Mouse (Mus musculus) megakaryocyte, embryonic 14.5 days (primary cell): ENCODE measurements around the gene Igf2. TPM values are rescaled to one million over a fixed set of nuclear protein-coding genes. Genes with fewer than 3 reads are reported as not detected.

Experiments used
- H3K27me3 ChIP-seq: replicated peaks from 2 replicates; pipeline ENCODE3; 2012; ENCODE audit warnings: inconsistent platforms
- H3K36me3 ChIP-seq: replicated peaks from 2 replicates; pipeline ENCODE3; 2012; ENCODE audit warnings: low read length, inconsistent platforms, mixed read lengths
- H3K4me1 ChIP-seq: 2 replicates; pipeline ENCODE4 v1.6.1; 2012; ENCODE audit warnings: inconsistent platforms
- H3K4me3 ChIP-seq: replicated peaks from 2 replicates; pipeline ENCODE3; 2012; ENCODE audit warnings: moderate library complexity, mild to moderate bottlenecking, inconsistent platforms
- H3K9me3 ChIP-seq: 2 replicates; pipeline ENCODE4 v1.6.1; 2012; ENCODE audit warnings: inconsistent platforms
- FLI1 ChIP-seq: IDR thresholded peaks from 2 replicates; pipeline ENCODE4 v1.6.1; 2012; ENCODE audit warnings: low read length, inconsistent platforms, mixed read lengths
- GATA1 ChIP-seq: IDR thresholded peaks from 3 replicates; pipeline ENCODE4 v1.6.1; 2012; ENCODE audit warnings: mixed read lengths, low read length, inconsistent platforms, borderline replicate concordance
- polyA plus RNA-seq: library from polyadenylated mRNA; stranded (reverse); fragments of >175 nt; gene quantifications from 2 replicates; pipeline ENCODE4 v1.2.3, GENCODE M21; 2012; ENCODE audit warnings: low replicate concordance; ENCODE audit not compliant: insufficient read depth

Gene Igf2
- polyA plus RNA-seq, 1 experiment, result not detected

DNA sequence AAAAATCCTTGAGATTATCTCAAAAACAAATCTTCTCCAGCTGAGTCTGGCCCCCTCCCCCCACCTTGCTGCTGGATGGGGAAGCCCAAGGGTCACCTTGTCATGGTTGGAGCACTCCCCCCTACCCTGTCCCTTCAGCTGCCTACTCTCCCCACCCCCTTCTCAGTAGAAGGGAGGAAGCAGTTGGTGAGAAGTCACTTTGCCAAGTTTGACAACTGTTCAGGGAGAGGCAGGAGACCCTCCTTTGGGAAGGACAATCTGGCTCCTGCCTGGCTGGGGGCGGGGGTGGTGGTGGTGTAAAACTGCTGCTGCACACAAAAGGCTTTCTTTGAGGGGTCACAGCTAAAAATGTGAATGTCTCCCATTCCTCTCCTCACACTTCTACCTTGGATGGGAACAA lies 1.7 kb upstream of the Igf2 start:
- Histone ChIP-seq H3K9me3 (peaks cover 47% of the 10 kb centered on the region), H3K27me3 (peaks cover 46% of the 10 kb centered on the region), H3K4me3 (no peak overlapping the region), H3K36me3 (no peaks in the 10 kb centered on the region), H3K4me1 (peaks cover 12% of the 10 kb centered on the region)
- TF ChIP-seq GATA1 (no peak), FLI1 (no peak)

DNA sequence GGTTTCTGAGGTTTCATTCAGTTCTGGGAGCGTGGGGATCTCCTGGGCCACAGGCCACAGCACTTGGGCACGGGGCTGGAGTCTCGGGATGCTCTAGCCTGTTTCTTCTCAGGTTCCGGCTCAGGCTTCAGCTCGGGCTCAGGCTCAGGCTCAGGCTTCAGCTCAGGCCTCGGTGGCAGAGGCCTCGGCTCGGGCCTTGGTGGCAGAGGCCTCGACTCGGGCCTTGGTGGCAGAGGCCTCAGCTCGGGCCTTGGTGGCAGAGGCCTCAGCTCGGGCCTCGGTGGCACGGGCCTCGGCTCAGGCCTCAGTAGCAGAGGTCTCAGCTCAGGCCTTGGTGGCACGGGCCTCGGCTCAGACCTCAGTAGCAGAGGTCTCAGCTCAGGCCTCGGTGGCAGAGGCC lies 905 bp upstream of the Igf2 start:
- peaks cover 54% of the 10 kb centered on the region for H3K27me3 ChIP-seq
- H3K4me1 ChIP-seq, result peaks cover 4% of the 10 kb centered on the region; the same call in 1 of the 2 replicates
- H3K36me3 ChIP-seq, result no peaks in the 10 kb centered on the region
- peaks cover 47% of the 10 kb centered on the region for H3K9me3 ChIP-seq
- no peak for TF ChIP-seq FLI1
- TF ChIP-seq GATA1, result no peak
- H3K4me3 ChIP-seq, result no peak overlapping the region

DNA sequence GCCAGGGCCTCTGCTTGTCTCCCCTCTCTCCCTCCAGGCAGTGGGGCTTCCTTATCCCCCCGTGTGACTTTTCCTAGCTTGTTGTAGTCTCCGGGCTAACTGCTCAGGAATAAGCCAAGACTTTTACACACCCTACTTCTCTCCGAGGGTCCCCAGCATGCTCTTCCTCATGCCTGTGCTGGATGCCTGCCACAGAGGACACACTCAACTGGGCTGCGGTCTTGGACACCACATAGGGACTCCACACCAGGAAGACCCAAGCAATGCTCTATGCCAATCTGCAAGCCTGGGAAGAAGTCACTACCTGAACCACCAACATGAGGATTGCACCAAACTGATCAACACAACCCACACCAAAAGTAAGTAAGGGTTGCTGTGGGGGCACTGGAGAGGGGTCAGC lies 507 bp downstream of the Igf2 start:
- H3K36me3 ChIP-seq, result no peaks in the 10 kb centered on the region
- H3K4me3 ChIP-seq, result no peak overlapping the region
- no peaks in the 10 kb centered on the region for H3K4me1 ChIP-seq
- peaks cover 36% of the 10 kb centered on the region for H3K9me3 ChIP-seq
- peaks cover 67% of the 10 kb centered on the region for H3K27me3 ChIP-seq
- no peak for TF ChIP-seq GATA1
- TF ChIP-seq FLI1, result no peak

DNA sequence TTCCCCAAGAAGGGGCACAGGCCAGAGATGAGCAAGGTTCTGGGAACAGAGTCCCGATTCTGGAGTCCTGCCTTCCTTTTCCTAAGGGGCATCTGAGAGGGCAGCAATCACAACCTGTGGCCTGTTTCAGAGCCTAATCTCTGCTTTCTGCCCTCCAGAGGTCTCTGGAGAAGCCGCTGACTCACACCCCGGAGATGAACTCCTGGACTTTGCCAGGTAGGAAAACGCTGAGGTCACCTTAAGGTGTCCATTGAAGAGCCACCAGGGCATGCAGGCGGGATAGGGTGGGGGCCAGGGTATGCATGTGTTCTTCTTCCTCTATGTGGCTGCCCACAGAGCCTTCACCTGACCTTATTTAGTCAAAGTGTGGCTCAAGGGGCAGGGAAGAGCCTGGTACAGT lies 1.3 kb downstream of the Igf2 start:
- TF ChIP-seq GATA1, result no peak
- TF ChIP-seq FLI1, result no peak
- H3K27me3 ChIP-seq, result peaks cover 74% of the 10 kb centered on the region

DNA sequence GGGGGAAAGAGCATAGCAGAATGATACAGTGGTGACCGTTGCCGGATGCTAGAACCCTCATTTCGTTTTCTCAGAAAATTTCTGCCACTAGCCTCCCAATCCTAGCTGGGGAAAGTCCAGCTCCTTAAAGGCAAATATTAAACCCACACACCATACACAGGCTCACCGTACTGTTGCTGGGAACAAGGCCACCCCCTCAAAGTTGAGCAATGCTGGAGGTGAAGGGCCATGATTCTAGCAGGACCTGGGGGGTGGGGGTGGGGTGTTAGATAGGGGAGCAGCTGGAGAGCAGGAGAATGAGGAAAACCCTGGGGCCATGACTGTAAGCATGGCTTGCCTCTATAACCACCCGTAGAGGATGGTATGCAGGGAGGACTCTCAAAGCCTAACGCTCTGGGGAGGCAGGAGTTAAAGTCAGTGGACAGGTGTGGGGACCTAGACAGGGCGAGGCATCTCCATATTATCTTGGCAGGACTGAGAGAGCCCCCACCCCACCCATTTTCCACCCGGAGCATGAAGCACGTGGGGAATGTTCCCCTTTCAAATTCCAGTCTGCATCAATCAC lies 2.1 kb downstream of the Igf2 start:
- no peak for TF ChIP-seq GATA1
- TF ChIP-seq FLI1, result no peak

More for the DNA sequence above, 1.3 kb downstream of the Igf2 start:
- no peaks in the 10 kb centered on the region for H3K36me3 ChIP-seq
- peaks cover 30% of the 10 kb centered on the region for H3K9me3 ChIP-seq
- H3K4me1 ChIP-seq, result no peaks in the 10 kb centered on the region
- no peak overlapping the region for H3K4me3 ChIP-seq

DNA sequence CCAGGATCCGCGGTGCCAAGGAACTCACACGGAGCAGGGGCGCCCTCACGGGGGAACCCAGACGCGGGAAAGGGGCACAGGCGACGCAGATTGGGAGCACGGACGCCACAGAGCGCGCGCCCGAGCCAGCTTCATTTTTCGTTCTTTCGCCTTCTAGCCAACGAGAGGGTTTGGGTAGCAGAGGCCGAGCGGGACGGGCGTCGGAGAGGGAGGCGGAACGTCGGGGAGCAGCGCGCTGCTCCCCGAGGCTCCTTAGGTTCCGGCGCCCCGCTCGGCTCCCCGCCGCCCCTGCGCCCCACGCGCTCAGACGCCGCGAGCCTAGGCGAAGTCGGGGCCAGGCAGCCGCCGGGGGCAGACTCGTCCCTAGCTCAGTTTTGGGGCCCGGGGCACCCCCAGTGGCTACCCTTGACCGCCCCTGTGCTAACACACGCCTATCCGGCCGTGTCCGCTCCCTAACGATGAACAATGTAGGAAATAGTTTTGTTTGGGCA lies 2.6 kb downstream of the Igf2 start:
- H3K4me3 ChIP-seq, result no peak overlapping the region
- H3K27me3 ChIP-seq, result peaks cover 86% of the 10 kb centered on the region
- peaks cover 17% of the 10 kb centered on the region for H3K9me3 ChIP-seq
- no peak for TF ChIP-seq FLI1
- TF ChIP-seq GATA1, result no peak
- H3K4me1 ChIP-seq, result peaks cover 2% of the 10 kb centered on the region
- H3K36me3 ChIP-seq, result no peaks in the 10 kb centered on the region

More for the DNA sequence above, 2.1 kb downstream of the Igf2 start:
- Histone ChIP-seq H3K4me1 (no peaks in the 10 kb centered on the region), H3K36me3 (no peaks in the 10 kb centered on the region), H3K27me3 (peaks cover 80% of the 10 kb centered on the region), H3K4me3 (no peak overlapping the region), H3K9me3 (peaks cover 22% of the 10 kb centered on the region)

DNA sequence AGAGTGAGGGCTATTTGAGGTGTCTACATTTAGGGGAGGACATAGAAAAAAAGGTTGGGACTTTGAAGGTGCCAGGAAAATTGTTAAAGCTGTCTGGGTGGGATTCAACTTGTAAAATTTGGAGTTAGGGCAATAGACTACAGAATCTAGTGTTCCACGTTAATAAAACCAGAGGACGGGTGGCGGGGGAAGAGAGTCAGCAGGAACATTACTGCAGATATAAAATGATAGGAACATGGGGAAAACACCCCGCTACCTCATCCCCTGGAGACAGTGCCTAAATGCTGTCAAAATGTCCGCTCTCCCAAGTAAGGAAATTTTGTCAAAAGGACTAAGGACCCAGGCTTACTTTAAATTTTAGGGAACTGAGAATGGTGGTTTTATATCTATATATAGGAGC lies 3.5 kb downstream of the Igf2 start:
- Histone ChIP-seq H3K36me3 (no peaks in the 10 kb centered on the region), H3K4me1 (peaks cover 11% of the 10 kb centered on the region), H3K27me3 (peaks cover 92% of the 10 kb centered on the region), H3K4me3 (no peak overlapping the region), H3K9me3 (peaks cover 11% of the 10 kb centered on the region)
- TF ChIP-seq FLI1, result no peak
- no peak for TF ChIP-seq GATA1

DNA sequence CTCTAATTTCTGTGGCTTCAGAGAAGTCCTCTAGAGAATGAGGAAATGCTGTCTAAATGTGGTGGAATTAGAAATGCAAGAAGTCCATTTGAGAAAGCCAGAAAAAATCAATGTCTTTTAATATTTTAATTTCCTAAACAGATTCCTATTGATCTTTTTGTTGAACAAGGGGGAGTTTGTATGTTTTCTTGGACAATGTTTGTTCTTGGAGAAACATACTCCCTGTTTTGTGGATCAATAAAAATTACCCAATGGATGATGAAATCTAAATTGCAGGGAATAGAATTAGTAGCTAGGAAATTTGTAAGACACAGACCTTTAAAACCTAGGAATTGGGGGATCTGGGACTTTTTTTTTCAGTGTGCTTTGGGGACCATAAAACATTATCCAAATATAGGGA lies 4.8 kb downstream of the Igf2 start:
- no peaks in the 10 kb centered on the region for H3K36me3 ChIP-seq
- H3K4me1 ChIP-seq, result peaks cover 11% of the 10 kb centered on the region
- no peak overlapping the region for H3K4me3 ChIP-seq
- no peak for TF ChIP-seq FLI1
- no peak for TF ChIP-seq GATA1
- H3K27me3 ChIP-seq, result peaks cover 97% of the 10 kb centered on the region
- no peaks in the 10 kb centered on the region; the same call in 1 of the 2 replicates for H3K9me3 ChIP-seq

DNA sequence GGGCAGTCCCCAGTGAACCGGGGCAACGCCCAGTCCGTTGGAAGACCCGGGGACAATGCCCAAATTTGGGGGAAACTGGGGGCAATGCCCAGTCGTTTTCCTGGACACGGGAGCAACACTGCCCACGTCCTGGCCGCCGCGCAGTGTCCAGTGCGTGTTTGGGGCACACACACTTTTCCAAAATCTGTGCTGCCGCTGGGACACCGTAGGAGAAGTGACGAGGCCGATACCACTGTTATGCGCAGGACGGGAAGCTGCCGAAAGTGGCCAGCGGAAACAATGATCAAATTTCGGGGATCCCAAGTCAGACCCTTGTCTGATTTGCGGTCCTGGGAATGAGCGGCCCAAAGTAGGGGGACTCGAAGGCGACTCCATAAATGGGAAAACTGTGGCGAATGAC lies 5.6 kb downstream of the Igf2 start:
- Histone ChIP-seq H3K4me1 (peaks cover 11% of the 10 kb centered on the region), H3K36me3 (no peaks in the 10 kb centered on the region), H3K27me3 (peaks cover 97% of the 10 kb centered on the region), H3K9me3 (no peaks in the 10 kb centered on the region; the same call in 1 of the 2 replicates), H3K4me3 (no peak overlapping the region)
- TF ChIP-seq GATA1, result no peak
- TF ChIP-seq FLI1, result no peak

DNA sequence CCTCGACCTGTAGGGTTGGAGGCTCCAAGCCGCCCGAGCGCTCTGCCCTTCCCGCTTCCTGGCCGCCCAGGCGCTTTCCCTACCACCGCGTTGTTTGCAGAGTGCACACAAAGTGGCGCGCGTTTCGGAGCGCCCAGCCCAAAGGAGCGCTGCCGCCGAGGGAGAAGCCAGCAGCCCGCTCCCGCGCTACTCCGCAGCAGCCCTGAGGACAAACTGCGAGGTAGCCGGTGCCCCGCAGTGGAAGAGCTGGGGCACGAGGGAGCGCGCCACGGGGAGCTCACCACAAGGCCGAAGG lies 6.0 kb downstream of the Igf2 start:
- Histone ChIP-seq H3K4me1 (peaks cover 11% of the 10 kb centered on the region), H3K4me3 (no peak overlapping the region), H3K36me3 (no peaks in the 10 kb centered on the region), H3K27me3 (peaks cover 97% of the 10 kb centered on the region), H3K9me3 (no peaks in the 10 kb centered on the region; the same call in 1 of the 2 replicates)
- TF ChIP-seq GATA1, result no peak
